Comparison of ENCODE assay signal across 18 mouse cellular contexts in genomic region chr10:68129651-68130050, GRCm38 (mm10).
A peak's percentile ranks its signal among the peaks of the same experiment; 100 is the strongest.
DNase-seq lines count a peak whose midpoint lies in the region; ATAC-seq and TF ChIP-seq lines count a peak whose summit lies in the region.
"Had no signal": no experiment of that assay in that cellular context is flagged by ENCODE, and none has a peak within 500 bp of the region (broad histone marks: within the 10 kb centered on the region; RNA-seq: fewer than 3 reads in every experiment).

No protein-coding gene starts in this region.

- no peaks in the 10 kb centered on the region for H3K9me3 ChIP-seq in heart, embryonic 13.5 days
- no peaks in the 10 kb centered on the region for H3K9me3 ChIP-seq in kidney, embryonic 16.5 days (ENCODE audit: low read length)
- no peaks in the 10 kb centered on the region for H3K9me3 ChIP-seq in kidney, embryonic 14.5 days (ENCODE audit: control insufficient read depth, low read length)
- no peaks in the 10 kb centered on the region for H3K9me3 ChIP-seq in lung, postnatal 0 days (ENCODE audit: low read length)
- H3K9me3 ChIP-seq: forebrain, embryonic 12.5 days; limb, embryonic 15.5 days; midbrain, embryonic 15.5 days had no signal

- peak overlapping the region; percentile 4; the same call in 1 of the 2 replicates for H3K9ac ChIP-seq in heart, embryonic 13.5 days
- H3K9ac ChIP-seq in kidney, embryonic 16.5 days (replicated peaks; ENCODE audit: low read length), result no peak overlapping the region
- H3K9ac ChIP-seq in kidney, embryonic 14.5 days (ENCODE audit: low read depth, low read length), result no peak overlapping the region
- H3K9ac ChIP-seq in lung, postnatal 0 days (replicated peaks; ENCODE audit: low read depth), result no peak overlapping the region
- H3K9ac ChIP-seq: forebrain, embryonic 12.5 days; limb, embryonic 15.5 days; lung, embryonic 14.5 days; midbrain, embryonic 15.5 days had no signal

- 58% methylated on average over 7 of the region's 7 CpGs for WGBS in heart, embryonic 13.5 days
- WGBS in kidney, embryonic 16.5 days, result 29% methylated on average over 7 of the region's 7 CpGs
- WGBS in kidney, embryonic 14.5 days, result 45% methylated on average over 7 of the region's 7 CpGs
- WGBS in lung, postnatal 0 days, result 22% methylated on average over 7 of the region's 7 CpGs

- H3K27me3 ChIP-seq in heart, embryonic 13.5 days (replicated peaks), result no peaks in the 10 kb centered on the region
- H3K27me3 ChIP-seq in kidney, embryonic 16.5 days (ENCODE audit: insufficient read depth, low read length), result no peaks in the 10 kb centered on the region
- H3K27me3 ChIP-seq in kidney, embryonic 14.5 days (ENCODE audit: control insufficient read depth, insufficient read depth, low read length), result no peaks in the 10 kb centered on the region
- no peaks in the 10 kb centered on the region for H3K27me3 ChIP-seq in lung, postnatal 0 days (replicated peaks; ENCODE audit: insufficient read depth, low read length)
- H3K27me3 ChIP-seq: forebrain, embryonic 12.5 days; limb, embryonic 15.5 days; midbrain, embryonic 15.5 days had no signal

- ATAC-seq in heart, embryonic 13.5 days (ENCODE audit: extremely low read depth, insufficient number of reproducible peaks, low FRiP score, low TSS enrichment), result no peak
- 0 out of 2 replicates have a peak, but pooled peaks have one; percentile 27 for ATAC-seq in kidney, embryonic 16.5 days (ENCODE audit: low FRiP score, low TSS enrichment)
- ATAC-seq in kidney, embryonic 14.5 days (ENCODE audit: low FRiP score, low TSS enrichment), result no peak
- no peak for ATAC-seq in lung, postnatal 0 days
- ATAC-seq: hindbrain, embryonic 16.5 days; intestine, postnatal 0 days; midbrain, embryonic 15.5 days had no signal

- H3K36me3 ChIP-seq in heart, embryonic 13.5 days, result peaks cover 66% of the 10 kb centered on the region
- H3K36me3 ChIP-seq in kidney, embryonic 16.5 days (ENCODE audit: insufficient read depth, low read length), result peaks cover 25% of the 10 kb centered on the region
- H3K36me3 ChIP-seq in kidney, embryonic 14.5 days (ENCODE audit: control insufficient read depth, insufficient read depth, low read length), result peaks cover 17% of the 10 kb centered on the region
- peaks cover 29% of the 10 kb centered on the region for H3K36me3 ChIP-seq in lung, postnatal 0 days (ENCODE audit: insufficient read depth, low read length)
- H3K36me3 ChIP-seq: midbrain, embryonic 15.5 days had no signal

- no peak overlapping the region for H3K4me2 ChIP-seq in heart, embryonic 13.5 days
- no peak overlapping the region for H3K4me2 ChIP-seq in kidney, embryonic 16.5 days (replicated peaks; ENCODE audit: low read depth, low read length)
- H3K4me2 ChIP-seq in kidney, embryonic 14.5 days (replicated peaks; ENCODE audit: low read depth, low read length), result no peak overlapping the region
- H3K4me2 ChIP-seq in lung, postnatal 0 days (replicated peaks; ENCODE audit: low read depth, low read length), result 0 out of 2 replicates have a peak overlapping the region, but pooled peaks have one; percentile 28
- H3K4me2 ChIP-seq: forebrain, embryonic 12.5 days; limb, embryonic 15.5 days; midbrain, embryonic 15.5 days had no signal

- no peak for TF ChIP-seq EP300 in lung, postnatal 0 days (IDR thresholded peaks at IDR 0.05)

- intact Hi-C loops in heart, postnatal 25 days (cut with DNase I), result loop anchor here (2.0 kb wide), 1 partner anchor 39 kb away; no protein-coding TSS in a partner anchor
- intact Hi-C loops in left cerebral cortex, postnatal 10 days (cut with DNase I), result no loop called here

- peaks cover 85% of the 10 kb centered on the region for H3K4me1 ChIP-seq in heart, embryonic 13.5 days
- H3K4me1 ChIP-seq in kidney, embryonic 16.5 days (ENCODE audit: insufficient read depth, low read length), result peaks cover 36% of the 10 kb centered on the region
- H3K4me1 ChIP-seq in kidney, embryonic 14.5 days (ENCODE audit: control insufficient read depth, insufficient read depth, low read length), result peaks cover 8% of the 10 kb centered on the region; the same call in 1 of the 2 replicates
- peaks cover 48% of the 10 kb centered on the region for H3K4me1 ChIP-seq in lung, postnatal 0 days (ENCODE audit: insufficient read depth, low read depth, low read length)

- H3K4me3 ChIP-seq in heart, embryonic 13.5 days, result no peak overlapping the region
- H3K4me3 ChIP-seq in kidney, embryonic 16.5 days (ENCODE audit: low read length), result no peak overlapping the region
- no peak overlapping the region for H3K4me3 ChIP-seq in kidney, embryonic 14.5 days (ENCODE audit: low read length)
- H3K4me3 ChIP-seq in lung, postnatal 0 days (ENCODE audit: low read depth, low read length), result no peak overlapping the region
- H3K4me3 ChIP-seq: forebrain, embryonic 12.5 days; limb, embryonic 15.5 days; midbrain, embryonic 15.5 days; myocyte had no signal

- no peak for TF ChIP-seq CTCF in lung, postnatal 0 days (IDR thresholded peaks at IDR 0.05)

- DNase-seq in heart, postnatal 25 days (ENCODE audit: low spot score), result no peak
- DNase-seq in lung, postnatal 0 days (ENCODE audit: low spot score), result no peak
- DNase-seq in lung, postnatal 25 days (ENCODE audit: low spot score), result no peak
- DNase-seq in left cerebral cortex, postnatal 10 days (ENCODE audit: extremely low spot score in 1 of 2, low spot score in 2 of 2), result no peak
- DNase-seq: adrenal gland, adult 2 months; cerebellum, adult 8-10 months; gastrocnemius, postnatal 14 days; lung, embryonic 14.5 days; thymus, postnatal 14 days had no signal

- H3K27ac ChIP-seq in heart, embryonic 13.5 days (replicated peaks), result 0 out of 2 replicates have a peak overlapping the region, but pooled peaks have one; percentile 5
- H3K27ac ChIP-seq in kidney, embryonic 16.5 days (ENCODE audit: low read length), result peak overlapping the region; percentile 28; the same call in 1 of the 2 replicates
- H3K27ac ChIP-seq in kidney, embryonic 14.5 days (ENCODE audit: low read depth, low read length), result no peak overlapping the region
- H3K27ac ChIP-seq in lung, postnatal 0 days (ENCODE audit: low read length), result 0 out of 2 replicates have a peak overlapping the region, but pooled peaks have one; percentile 17
- H3K27ac ChIP-seq: forebrain, embryonic 12.5 days; limb, embryonic 15.5 days; midbrain, embryonic 15.5 days had no signal
